34 mouse cellular contexts compared by ENCODE assay signal in genomic region chr6:84173626-84174025, GRCm38 (mm10).
"Had no signal": no experiment of that assay in that cellular context is flagged by ENCODE, and none has a peak within 500 bp of the region (broad histone marks: within the 10 kb centered on the region; RNA-seq: fewer than 3 reads in every experiment).

No protein-coding gene starts in this region.

- H3K4me1 ChIP-seq: heart, embryonic 10.5 days; hindbrain, embryonic 10.5 days; hindbrain, embryonic 12.5 days; hindbrain, embryonic 13.5 days; hindbrain, embryonic 15.5 days; intestine, embryonic 15.5 days; kidney, embryonic 15.5 days had no signal

- DNase-seq: heart, postnatal 10 days; heart, postnatal 14 days; heart, postnatal 36 days; heart, postnatal 4 days; kidney, adult 11 months; kidney, adult 18-20 months; kidney, adult 2 months; kidney, adult 9 months; kidney, postnatal 10 days; kidney, postnatal 14 days; kidney, postnatal 25 days; kidney, postnatal 36 days; kidney, postnatal 4 days; layer of hippocampus, adult 9-11 months; layer of hippocampus, postnatal 36 days had no signal

- H3K27me3 ChIP-seq: heart, embryonic 12.5 days; heart, embryonic 13.5 days; heart, embryonic 15.5 days; hindbrain, embryonic 12.5 days; hindbrain, embryonic 13.5 days; hindbrain, embryonic 15.5 days; intestine, embryonic 15.5 days; kidney, embryonic 15.5 days had no signal

- H3K27ac ChIP-seq: heart, embryonic 10.5 days; heart, embryonic 13.5 days; heart, embryonic 15.5 days; hindbrain, embryonic 10.5 days; hindbrain, embryonic 12.5 days; hindbrain, embryonic 13.5 days; hindbrain, embryonic 14.5 days; hindbrain, embryonic 15.5 days; hindbrain, postnatal 0 days; intestine, embryonic 15.5 days; kidney, embryonic 15.5 days; kidney, postnatal 0 days; layer of hippocampus, adult 2 months had no signal

- H3K4me3 ChIP-seq: heart, embryonic 10.5 days; heart, embryonic 12.5 days; heart, embryonic 13.5 days; heart, embryonic 15.5 days; hindbrain, embryonic 10.5 days; hindbrain, embryonic 12.5 days; hindbrain, embryonic 13.5 days; hindbrain, embryonic 15.5 days; intestine, embryonic 15.5 days; kidney, embryonic 15.5 days; layer of hippocampus, adult 2 months had no signal

- H3K36me3 ChIP-seq: hindbrain, embryonic 10.5 days; hindbrain, embryonic 12.5 days; hindbrain, embryonic 13.5 days; hindbrain, embryonic 15.5 days; intestine, embryonic 15.5 days; kidney, embryonic 15.5 days had no signal

- ATAC-seq: hindbrain, embryonic 16.5 days; hindbrain, postnatal 0 days; inflammation-experienced regulatory T-cells, adult 6 months; intestine, embryonic 15.5 days; intestine, embryonic 16.5 days; intestine, postnatal 0 days had no signal

- H3K9me3 ChIP-seq: heart, embryonic 10.5 days; heart, embryonic 15.5 days; hindbrain, embryonic 10.5 days; hindbrain, embryonic 12.5 days; hindbrain, embryonic 15.5 days; intestine, embryonic 15.5 days; kidney, embryonic 15.5 days had no signal

- H3K9ac ChIP-seq: heart, embryonic 12.5 days; heart, embryonic 13.5 days; heart, embryonic 15.5 days; hindbrain, embryonic 12.5 days; hindbrain, embryonic 13.5 days; hindbrain, embryonic 14.5 days; hindbrain, embryonic 15.5 days; intestine, embryonic 15.5 days; kidney, embryonic 15.5 days had no signal

- H3K4me2 ChIP-seq: heart, embryonic 11.5 days; heart, embryonic 12.5 days; heart, embryonic 13.5 days; heart, embryonic 15.5 days; hindbrain, embryonic 12.5 days; hindbrain, embryonic 13.5 days; hindbrain, embryonic 14.5 days; hindbrain, embryonic 15.5 days; intestine, embryonic 15.5 days; kidney, embryonic 15.5 days had no signal
